Mouse (Mus musculus): ENCODE measurements at regions not wholly inside any gene's neighbourhood (a gene's known extent, or its start where the extent isn't known, plus 50 kb on each side); places are given as distances from the start of the nearest gene placed in this dataset.

DNA sequence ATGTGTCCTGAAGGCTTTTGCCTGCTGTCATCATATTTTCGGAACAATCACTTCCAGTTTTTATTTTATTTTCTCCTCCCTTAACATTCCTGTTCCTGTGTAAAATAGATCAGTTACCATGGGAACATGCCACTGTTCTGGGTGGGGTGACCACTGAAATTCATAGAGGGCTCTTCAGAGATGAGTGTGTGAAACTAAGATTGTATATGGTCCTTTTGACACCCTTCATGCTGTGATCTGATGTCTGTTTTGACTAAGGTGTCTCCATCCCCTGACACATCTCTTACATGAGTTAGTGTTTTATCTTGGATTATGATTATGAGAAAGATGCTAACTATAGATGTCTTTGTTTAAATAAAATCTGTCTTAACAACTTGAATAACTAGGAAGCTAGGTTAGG, 184.3 kb downstream of the Ube2e3 start (continued):
- TF ChIP-seq RAD21 (IDR thresholded peaks at IDR 0.05; ENCODE audit: low read depth, low read length): no peak

DNA sequence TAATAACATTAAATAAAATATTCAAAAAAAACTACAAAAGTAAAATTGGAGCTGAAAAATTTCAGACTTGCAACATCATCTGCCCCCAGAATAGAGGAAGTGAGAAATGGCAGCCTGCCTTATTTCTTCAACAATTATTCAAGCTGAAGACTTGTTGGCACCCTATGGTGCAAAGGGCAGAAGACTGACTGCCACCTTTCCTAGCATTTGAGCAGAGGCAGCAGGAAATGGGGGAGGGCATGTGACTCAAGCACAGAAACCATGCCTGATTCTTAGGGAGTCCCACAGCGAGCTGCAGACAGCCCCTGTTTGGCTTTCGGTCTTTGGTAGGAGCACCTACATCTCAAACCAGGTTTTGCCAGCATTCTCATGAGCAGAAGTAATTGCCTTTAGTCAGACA, 188.2 kb downstream of the Ube2e3 start:
- H3K36me3 ChIP-seq (replicated peaks in 1 of 2; ENCODE audit: control insufficient read depth in 1 of 2, insufficient read depth in 1 of 2, low read length in 1 of 2): no peaks in the 10 kb centered on the region
- H3K9ac ChIP-seq (ENCODE audit: insufficient read depth, low read depth): 0 out of 2 replicates have a peak overlapping the region, but pooled peaks have one; percentile 53
- peak; percentile 85 for DNase-seq (ENCODE audit: extremely low read depth)
- peak overlapping the region; percentile 16; the same call in 1 of the 2 replicates for H3K4me2 ChIP-seq (ENCODE audit: insufficient read depth, low read depth, poor library complexity, severe bottlenecking)
- H3K9me3 ChIP-seq (replicated peaks; ENCODE audit: low read length): no peaks in the 10 kb centered on the region
- no peaks in the 10 kb centered on the region for H3K27me3 ChIP-seq (replicated peaks)
- TF ChIP-seq NELFE (IDR thresholded peaks at IDR 0.05; ENCODE audit: low read depth, low read length) (no peak), JUN (IDR thresholded peaks at IDR 0.05; ENCODE audit: insufficient read depth, low read depth, low read length) (no peak), RAD21 (IDR thresholded peaks at IDR 0.05; ENCODE audit: low read depth, low read length) (peak; percentile 6), SIN3A (IDR thresholded peaks at IDR 0.05; ENCODE audit: low read length) (no peak), MXI1 (IDR thresholded peaks at IDR 0.05; ENCODE audit: low read depth, low read length) (no peak), MAX (IDR thresholded peaks at IDR 0.05; ENCODE audit: low read length) (peak; percentile 64), POLR2AphosphoS2 (IDR thresholded peaks at IDR 0.05; ENCODE audit: low read depth, low read length) (no peak), IRF4 (IDR thresholded peaks at IDR 0.05; ENCODE audit: low read depth, low read length) (peak; percentile 86), JUND (conservative IDR thresholded peaks at IDR 0.05; ENCODE audit: low read depth, low read length) (no peak; the same call in 1 of the 2 replicates), TCF12 (IDR thresholded peaks at IDR 0.05; ENCODE audit: low read depth, low read length) (0 out of 2 replicates have a peak, but pooled peaks have one; percentile 68), USF1 (IDR thresholded peaks at IDR 0.05; ENCODE audit: low read depth, low read length) (peak; percentile 62), ZC3H11A (IDR thresholded peaks at IDR 0.05; ENCODE audit: low read depth, low read length) (no peak), CTCF (conservative IDR thresholded peaks at IDR 0.05 in 1 of 2, IDR thresholded peaks at IDR 0.05 in 1 of 2; ENCODE audit: low read depth in 2 of 2, low read length in 2 of 2) (no peak), KAT2A (IDR thresholded peaks at IDR 0.05; ENCODE audit: insufficient replicate concordance, low read length) (no peak), ELF1 (IDR thresholded peaks at IDR 0.05; ENCODE audit: low read depth, low read length) (no peak), PAX5 (IDR thresholded peaks at IDR 0.05; ENCODE audit: low read length) (no peak), UBTF (IDR thresholded peaks at IDR 0.05; ENCODE audit: low read depth, low read length) (no peak), TBP (conservative IDR thresholded peaks at IDR 0.05; ENCODE audit: low read depth, low read length) (0 out of 2 replicates have a peak, but pooled peaks have one; percentile 30), ZNF384 (IDR thresholded peaks at IDR 0.05; ENCODE audit: low read depth, low read length) (no peak), MAFK (IDR thresholded peaks at IDR 0.05; ENCODE audit: insufficient replicate concordance, low read length) (no peak), USF2 (conservative IDR thresholded peaks at IDR 0.05; ENCODE audit: low read depth, low read length) (peak; percentile 57), POLR2A (IDR thresholded peaks at IDR 0.05; ENCODE audit: low read depth, low read length) (peak; percentile 30; the same call in 1 of the 2 replicates), ETS1 (conservative IDR thresholded peaks at IDR 0.05; ENCODE audit: low read depth, low read length) (peak; percentile 59), E2F4 (IDR thresholded peaks at IDR 0.05; ENCODE audit: insufficient replicate concordance, low read depth, low read length) (no peak), GABPA (IDR thresholded peaks at IDR 0.05; ENCODE audit: insufficient replicate concordance, low read depth, low read length) (no peak), EP300 (IDR thresholded peaks at IDR 0.05; ENCODE audit: low read length) (peak; percentile 88), CHD2 (IDR thresholded peaks at IDR 0.05; ENCODE audit: low read length) (peak; percentile 66; the same call in 1 of the 2 replicates), MEF2A (IDR thresholded peaks at IDR 0.05; ENCODE audit: borderline replicate concordance, low read depth, low read length) (peak; percentile 65; the same call in 1 of the 2 replicates), NRF1 (IDR thresholded peaks at IDR 0.05; ENCODE audit: low read depth, low read length) (no peak), MYC (IDR thresholded peaks at IDR 0.05; ENCODE audit: low read depth, low read length) (peak; percentile 80; the same call in 1 of the 2 replicates), ZMIZ1 (IDR thresholded peaks at IDR 0.05; ENCODE audit: low read depth, low read length) (no peak), BHLHE40 (IDR thresholded peaks at IDR 0.05; ENCODE audit: low read depth, low read length) (peak; percentile 81), MAZ (IDR thresholded peaks at IDR 0.05; ENCODE audit: low read depth, low read length) (peak; percentile 58; the same call in 1 of the 2 replicates), ZKSCAN1 (IDR thresholded peaks at IDR 0.05; ENCODE audit: borderline replicate concordance, low read depth, low read length) (no peak), CHD1 (IDR thresholded peaks at IDR 0.05; ENCODE audit: low read depth, low read length) (no peak), RCOR1 (conservative IDR thresholded peaks at IDR 0.05; ENCODE audit: low read depth, low read length) (no peak), HCFC1 (IDR thresholded peaks at IDR 0.05; ENCODE audit: low read depth, low read length) (no peak), SMC3 (IDR thresholded peaks at IDR 0.05; ENCODE audit: low read depth, low read length) (peak; percentile 17; the same call in 1 of the 2 replicates)
- in situ Hi-C loops (cut with MboI; ENCODE audit: low pct_ligation_motif_present, low pct_unique_long_range_greater_than_20kb, low sequenced_read_pairs) (no loop called here), dilution Hi-C loops (cut with MboI; ENCODE audit: extremely low pct_ligation_motif_present, extremely low pct_unique_long_range_greater_than_20kb, low sequenced_read_pairs) (no loop called here)
- H3K79me2 ChIP-seq (replicated peaks; ENCODE audit: control insufficient read depth, extremely low read depth, insufficient read depth, poor library complexity, severe bottlenecking): no peaks in the 10 kb centered on the region
- peak overlapping the region; percentile 59 for H3K27ac ChIP-seq (ENCODE audit: insufficient read depth, low read depth)
- peaks cover 27 to 80% of the 10 kb centered on the region in 2 experiments for H3K4me1 ChIP-seq (ENCODE audit: control insufficient read depth in 1 of 2, insufficient read depth in 2 of 2)
- no peak overlapping the region for H3K4me3 ChIP-seq (replicated peaks in 1 of 3; ENCODE audit: low read depth in 2 of 3, low read length in 2 of 3, poor library complexity in 1 of 3)
